Mouse (Mus musculus) R1 (cell line): ENCODE results near the gene Nfu1.
"Not testable (repeated sequence)": the region's sequence is repeated elsewhere in the genome, so short reads cannot be mapped to it uniquely, and the experiment has no call there.

Experiments used
- DNase-seq: peaks from one replicate; pipeline ENCODE4 v3.0.0-alpha.2; 2018; ENCODE audit warnings: low read depth, low spot score

The Nfu1 gene

GRCm38 (mm10) chr6:87021791-87022190 is 12.8 kb downstream of the Nfu1 start:
- DNase-seq, result peak; percentile 54

- no peak for DNase-seq
Observed at GRCm38 (mm10) chr6:87026980-87027379, 17.9 kb downstream of the Nfu1 start.

- no peak for DNase-seq
Observed at GRCm38 (mm10) chr6:87028881-87029280, 19.8 kb downstream of the Nfu1 start.

GRCm38 (mm10) chr6:87031310-87031709 is 22.3 kb downstream of the Nfu1 start:
- DNase-seq, result not testable (repeated sequence)

GRCm38 (mm10) chr6:87032401-87032800 is 23.4 kb downstream of the Nfu1 start:
- no peak for DNase-seq

GRCm38 (mm10) chr6:87034395-87034794 is 25.4 kb downstream of the Nfu1 start:
- no peak for DNase-seq

GRCm38 (mm10) chr6:87037826-87038620 is 29.0 kb downstream of the Nfu1 start:
- DNase-seq, result no peak

- DNase-seq, result no peak
Observed at GRCm38 (mm10) chr6:87039161-87039560, 30.1 kb downstream of the Nfu1 start.

GRCm38 (mm10) chr6:87040971-87041370 is 31.9 kb downstream of the Nfu1 start:
- DNase-seq, result no peak

GRCm38 (mm10) chr6:87041431-87041830 is 32.4 kb downstream of the Nfu1 start:
- DNase-seq, result no peak

GRCm38 (mm10) chr6:87042004-87042336 is 32.9 kb downstream of the Nfu1 start:
- no peak for DNase-seq

- DNase-seq, result peak; percentile 94
Observed at GRCm38 (mm10) chr6:87042337-87043130, 33.5 kb downstream of the Nfu1 start, which contains the start of gene Gfpt1. Gene Gfpt1, plus strand, starts transcription at chr6:87042846.

GRCm38 (mm10) chr6:87043131-87043516 is 34.1 kb downstream of the Nfu1 start:
- no peak for DNase-seq

GRCm38 (mm10) chr6:87044895-87045294 is 35.9 kb downstream of the Nfu1 start:
- no peak for DNase-seq

- no peak for DNase-seq
Observed at GRCm38 (mm10) chr6:87045507-87045906, 36.5 kb downstream of the Nfu1 start.

- DNase-seq, result not testable (repeated sequence)
Observed at GRCm38 (mm10) chr6:87048712-87049111, 39.7 kb downstream of the Nfu1 start.

- no peak for DNase-seq
Observed at GRCm38 (mm10) chr6:87051886-87052425, 42.9 kb downstream of the Nfu1 start.

GRCm38 (mm10) chr6:87054193-87054592 is 45.2 kb downstream of the Nfu1 start:
- no peak for DNase-seq

- DNase-seq, result no peak
Observed at GRCm38 (mm10) chr6:87059754-87060153, 50.7 kb downstream of the Nfu1 start.

- DNase-seq, result no peak
Observed at GRCm38 (mm10) chr6:87063586-87063985, 54.5 kb downstream of the Nfu1 start.

GRCm38 (mm10) chr6:87068209-87068608 is 59.2 kb downstream of the Nfu1 start:
- no peak for DNase-seq

GRCm38 (mm10) chr6:87069195-87069900 is 60.3 kb downstream of the Nfu1 start:
- DNase-seq, result no peak
